Mouse (Mus musculus) 3134 (cell line): ENCODE measurements at regions not wholly inside any gene's neighbourhood (a gene's known extent, or its start where the extent isn't known, plus 50 kb on each side); places are given as distances from the start of the nearest gene placed in this dataset.

Experiments
- DNase-seq: peaks from one replicate; pipeline ENCODE4 v3.0.0-alpha.2; 2011; ENCODE audit warnings: low spot score; ENCODE audit not compliant: insufficient read length; ENCODE audit errors: extremely low read depth

DNA sequence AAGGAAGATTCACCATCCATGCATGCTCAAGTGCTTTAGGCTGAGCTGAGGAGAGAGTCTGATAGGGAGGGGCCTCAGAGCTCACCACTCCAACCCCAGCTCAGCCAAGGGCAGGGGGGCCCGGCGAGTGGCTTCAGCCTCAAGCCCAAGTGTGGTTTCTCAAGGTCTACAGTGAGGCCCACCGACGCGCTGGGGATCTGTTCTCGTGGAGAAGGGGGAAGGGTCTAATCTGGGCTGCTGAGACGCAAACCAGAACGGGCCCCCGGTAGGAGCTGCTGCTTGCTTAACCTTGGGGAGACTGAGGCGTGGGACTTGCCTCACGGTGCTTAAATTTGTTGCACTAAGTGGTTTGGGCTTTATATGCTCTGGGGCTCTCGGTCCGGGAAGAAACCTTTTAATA lies 70.9 kb downstream of the Asb1 start:
- DNase-seq = no peak

DNA sequence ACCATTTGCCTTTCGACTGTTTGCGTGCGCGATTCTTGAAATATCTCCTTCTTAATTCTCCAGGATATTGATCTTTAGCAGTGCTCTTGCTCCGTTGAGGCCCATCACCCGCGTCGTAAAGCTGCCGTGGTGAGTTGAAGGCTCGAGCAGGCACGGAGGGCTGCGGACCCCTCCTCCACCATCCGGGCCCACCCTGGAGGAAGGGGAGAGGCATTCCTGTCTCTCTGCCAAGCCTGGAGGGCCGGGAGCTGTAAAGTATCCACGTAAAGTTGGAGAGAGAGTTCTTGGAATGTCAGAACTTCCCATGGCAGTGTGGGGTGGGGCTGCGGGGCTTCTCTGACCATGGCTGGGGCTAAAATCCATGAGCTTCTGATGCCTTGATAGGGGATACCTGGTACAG lies 71.3 kb downstream of the Asb1 start:
- DNase-seq = no peak

DNA sequence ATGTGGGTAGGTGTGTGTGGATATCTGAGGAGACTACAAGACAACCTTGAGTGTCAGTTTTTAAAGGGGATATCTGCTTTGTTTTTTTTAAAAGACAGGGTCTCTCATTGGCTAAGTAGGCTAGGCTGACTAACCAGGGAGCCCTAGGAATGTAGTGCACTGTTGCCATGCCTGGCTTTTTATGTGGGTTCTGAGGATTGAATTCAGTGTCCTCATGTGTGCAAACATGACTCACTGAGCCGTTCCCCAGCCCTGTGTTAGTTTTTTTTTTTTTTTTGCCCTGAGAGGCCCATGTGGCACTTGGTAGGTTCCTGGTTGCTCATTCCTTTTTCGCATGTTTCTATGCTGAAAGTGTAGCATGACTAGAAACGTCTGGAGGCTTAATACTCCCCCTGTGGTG lies 72.6 kb downstream of the Asb1 start:
- peak; percentile 24 for DNase-seq

DNA sequence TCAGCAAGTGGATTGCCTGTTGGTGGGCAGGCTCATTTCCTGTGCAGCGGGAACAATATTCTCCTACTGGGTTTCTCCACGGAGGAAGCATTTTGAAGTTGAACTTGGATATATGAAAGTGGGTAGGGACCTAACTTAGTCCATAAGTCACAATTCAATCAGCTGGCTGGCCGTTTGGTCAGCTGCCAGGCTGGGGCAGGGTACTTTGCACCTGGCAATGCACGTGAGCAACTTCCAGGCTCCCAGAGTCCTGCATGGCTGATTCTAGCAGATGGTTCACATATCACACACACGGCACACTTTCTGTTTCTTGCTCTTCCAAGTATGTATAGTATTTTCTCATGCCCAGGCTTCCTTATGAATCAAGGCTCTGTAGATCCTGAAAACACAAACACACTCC lies 75.1 kb downstream of the Asb1 start:
- DNase-seq = no peak

DNA sequence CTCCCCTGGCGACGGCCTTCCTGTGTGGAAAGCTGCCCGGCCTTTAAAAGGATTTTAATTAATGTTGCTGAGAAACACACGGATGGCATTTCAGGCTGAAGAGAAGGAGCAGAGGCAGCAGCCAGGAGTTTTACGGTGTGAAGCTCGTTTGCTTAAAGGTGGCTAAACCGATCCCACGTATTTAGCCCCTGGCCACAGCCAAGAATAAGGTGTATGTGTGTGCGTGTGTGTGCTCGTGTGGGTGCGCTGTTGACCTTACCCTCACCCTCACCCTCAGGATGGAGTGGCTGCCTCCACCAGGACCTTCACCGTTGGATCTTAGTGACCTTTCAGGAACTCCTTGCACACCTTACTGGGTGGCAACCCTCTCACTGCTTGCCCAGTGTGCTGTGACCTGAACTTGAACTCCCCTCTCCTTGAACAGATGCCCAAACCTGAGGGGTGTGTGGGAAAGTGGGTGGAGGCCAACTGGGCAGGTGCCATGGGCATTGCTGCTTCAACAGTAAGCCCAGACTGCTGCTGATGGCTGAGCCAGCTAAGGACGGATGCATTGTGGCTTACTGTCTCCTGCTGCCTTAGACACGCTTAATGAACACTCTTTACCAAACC lies 78.3 kb downstream of the Asb1 start:
- DNase-seq = no peak

DNA sequence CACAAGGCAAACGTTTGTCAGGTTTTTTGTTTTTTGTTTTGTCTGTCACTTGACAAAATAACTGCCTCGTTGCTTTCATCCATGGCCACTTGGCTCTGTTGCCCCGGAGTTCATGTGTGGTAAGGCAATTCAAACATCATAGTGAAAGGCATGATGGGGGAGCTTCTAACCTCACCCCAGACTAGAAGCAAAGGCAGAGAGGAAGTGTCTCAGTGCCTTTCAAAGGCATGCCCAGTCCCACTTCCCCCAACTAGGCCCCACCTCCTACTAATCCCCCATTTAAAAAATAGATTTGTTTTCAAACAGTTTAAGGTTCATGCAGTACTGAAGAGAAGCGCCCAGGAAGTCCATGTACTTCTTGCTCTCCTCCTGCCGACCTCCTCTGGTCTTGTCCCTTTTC lies 80.8 kb downstream of the Asb1 start:
- DNase-seq = no peak

DNA sequence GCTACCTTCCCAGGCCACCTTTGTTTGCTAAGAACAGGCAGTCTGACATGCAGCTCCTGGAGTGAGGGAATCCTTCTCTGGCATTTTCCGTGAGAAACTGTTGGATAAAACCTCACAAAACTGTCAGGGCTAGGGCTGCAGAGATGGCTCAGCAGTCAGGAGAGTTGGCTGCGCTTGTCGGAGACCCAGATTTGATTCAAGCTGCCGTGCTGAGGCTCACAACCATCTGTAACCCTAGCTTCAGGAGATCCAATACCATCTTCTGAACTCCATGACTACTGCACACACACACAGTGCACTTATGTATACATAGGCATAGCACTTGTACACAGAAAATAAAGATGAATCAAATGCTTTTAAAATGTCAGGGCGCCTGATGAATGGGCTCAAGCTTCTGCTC lies 82.5 kb downstream of the Asb1 start:
- DNase-seq = no peak

DNA sequence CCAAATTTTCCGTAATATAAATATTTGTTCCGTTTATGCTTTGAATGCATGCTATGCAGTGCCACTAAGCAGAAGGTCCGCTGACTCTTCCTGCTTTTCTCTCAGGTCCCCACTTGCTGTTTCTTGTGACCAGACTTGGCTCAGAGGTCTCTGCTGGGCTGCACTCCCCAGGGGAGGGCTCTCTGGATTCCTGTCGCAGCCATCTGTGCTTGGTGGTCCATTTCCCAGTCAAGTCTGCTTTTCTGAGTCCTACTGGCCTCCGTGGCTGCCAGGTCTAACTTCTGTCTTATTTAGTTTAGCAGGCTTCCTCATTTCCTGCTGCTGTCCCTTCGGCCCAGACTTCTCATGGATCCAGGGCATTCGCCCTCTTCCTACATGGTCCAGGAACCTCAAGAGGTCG lies 83.7 kb downstream of the Asb1 start:
- no peak for DNase-seq

DNA sequence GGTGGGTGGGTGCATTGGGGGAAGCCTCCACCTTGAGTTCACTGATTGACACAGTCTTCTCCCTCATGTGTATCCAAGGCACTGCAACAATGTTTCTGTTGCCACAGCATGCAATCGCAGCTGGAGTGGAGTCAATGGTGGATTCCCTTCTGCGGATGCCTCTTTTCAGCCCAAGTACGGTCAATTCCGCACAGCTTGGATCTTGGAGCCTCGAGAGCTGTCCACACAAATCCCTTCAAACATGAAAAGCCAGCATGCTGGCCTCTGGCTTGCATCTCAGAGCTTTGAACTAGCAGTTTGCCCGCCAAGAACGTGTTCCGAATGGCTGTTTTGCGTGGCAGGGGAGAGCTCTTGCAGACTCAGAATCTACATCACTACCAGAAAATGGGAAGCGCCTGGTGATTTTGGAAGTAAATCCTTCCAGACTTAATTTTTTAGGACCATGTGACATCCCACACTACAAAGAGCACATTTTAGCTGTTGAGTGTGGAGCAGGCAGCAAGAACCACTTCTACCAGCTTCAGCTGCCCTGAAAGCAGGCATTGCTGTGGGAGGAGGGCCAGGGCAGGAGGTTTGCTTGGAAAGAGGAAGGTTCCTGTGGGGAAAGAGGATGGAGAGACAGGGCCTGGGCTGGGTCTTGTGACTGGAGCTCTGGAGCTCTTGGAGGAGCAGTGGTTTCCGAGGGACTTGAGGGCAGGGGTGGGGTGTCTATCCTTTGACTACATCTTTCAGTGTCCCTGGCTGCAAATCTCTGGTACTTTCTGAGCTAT lies 84.4 kb downstream of the Asb1 start:
- DNase-seq = no peak

DNA sequence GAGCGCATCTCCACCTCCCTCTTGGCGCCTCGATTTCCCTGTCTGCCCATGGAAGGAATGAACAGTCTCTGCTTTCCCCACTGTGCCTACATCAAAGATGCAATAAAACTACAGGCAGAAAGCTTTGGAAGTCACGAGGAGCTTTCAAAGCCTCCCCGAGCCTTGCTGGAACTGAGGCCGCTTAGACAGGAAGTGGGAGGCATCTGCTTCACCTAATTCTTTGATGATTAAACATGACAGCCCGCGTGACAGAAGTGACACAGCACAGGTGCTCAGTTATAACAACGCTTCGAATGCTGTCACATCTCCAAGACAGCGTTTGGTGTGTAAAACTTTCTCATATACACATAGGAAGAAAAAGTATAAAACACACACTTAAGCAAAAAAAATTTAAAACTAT lies 85.7 kb downstream of the Asb1 start:
- DNase-seq = no peak

DNA sequence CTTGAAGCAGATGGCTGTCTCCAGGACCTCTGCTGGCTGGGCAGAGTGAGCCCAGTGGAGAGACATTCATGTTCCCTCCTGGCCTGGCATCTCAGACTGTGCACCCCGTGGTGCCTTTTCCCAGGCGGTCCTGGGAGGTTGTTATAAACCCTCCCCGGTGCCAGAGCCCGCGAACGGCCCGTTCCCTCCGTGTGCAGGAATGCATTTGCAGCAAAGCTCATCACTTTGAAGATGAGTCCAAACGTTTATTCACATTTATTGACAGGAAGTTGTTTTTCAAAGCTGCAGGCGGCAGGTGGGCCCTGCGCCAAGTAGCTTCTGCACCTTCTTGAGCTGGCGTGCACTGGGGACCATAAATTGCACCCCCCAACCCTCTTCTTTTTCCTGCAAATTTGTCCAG lies 89.9 kb downstream of the Asb1 start:
- no peak for DNase-seq

DNA sequence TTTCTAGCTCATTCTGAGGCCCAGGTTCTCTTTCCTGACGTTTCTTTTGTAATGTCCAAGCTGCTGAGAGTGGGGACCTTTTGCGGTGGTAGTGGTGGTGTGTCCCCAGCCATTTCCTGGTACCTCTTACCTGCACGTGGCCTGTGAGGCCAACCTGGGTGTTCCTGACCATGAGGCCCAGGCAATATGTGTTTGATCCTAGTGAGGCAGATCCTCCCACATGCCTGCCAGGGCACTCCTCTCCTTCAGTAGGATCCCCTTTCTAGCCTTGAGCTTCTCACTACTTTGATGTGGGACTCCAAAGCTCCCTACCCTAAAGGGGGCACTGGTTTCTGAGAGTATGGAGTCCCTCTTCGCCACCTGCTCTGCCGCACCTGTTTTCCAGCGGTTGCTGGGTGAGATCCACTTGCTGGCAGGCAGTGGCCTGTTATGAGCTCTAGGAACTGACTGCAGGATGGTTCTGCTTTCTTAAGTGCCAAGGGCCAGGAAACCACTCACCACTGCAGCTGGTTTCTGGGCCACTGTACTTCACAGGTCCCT lies 90.6 kb downstream of the Asb1 start:
- no peak for DNase-seq

DNA sequence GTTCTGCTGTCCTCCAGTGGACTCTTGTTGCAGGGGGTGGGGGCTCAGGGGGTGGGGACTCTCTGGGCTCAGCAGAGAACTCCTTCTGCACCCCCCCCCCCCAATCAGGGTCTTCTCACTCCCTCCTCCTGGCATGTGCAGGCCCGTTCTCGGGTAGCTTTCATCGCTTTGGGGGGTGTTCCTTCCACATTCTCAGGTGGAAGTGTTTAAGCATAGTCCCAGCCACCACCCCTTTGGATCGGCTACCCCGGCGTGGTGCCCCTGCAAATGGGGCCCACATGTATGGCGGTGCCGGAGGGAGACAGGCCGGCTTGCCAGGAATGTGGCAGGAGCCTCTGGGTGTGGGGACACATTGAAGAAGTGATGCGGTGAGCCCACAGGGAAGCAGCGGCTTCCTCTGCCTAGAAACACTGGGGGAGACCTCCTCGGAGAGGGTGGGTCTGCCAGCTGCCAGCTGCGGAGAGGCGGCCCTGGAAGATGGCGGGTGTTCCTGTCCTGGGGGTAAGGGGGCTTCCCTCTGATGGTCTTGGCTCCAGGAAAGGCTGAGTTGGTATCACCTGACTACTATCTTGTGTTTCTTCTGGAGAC lies 92.7 kb downstream of the Asb1 start:
- no peak for DNase-seq

DNA sequence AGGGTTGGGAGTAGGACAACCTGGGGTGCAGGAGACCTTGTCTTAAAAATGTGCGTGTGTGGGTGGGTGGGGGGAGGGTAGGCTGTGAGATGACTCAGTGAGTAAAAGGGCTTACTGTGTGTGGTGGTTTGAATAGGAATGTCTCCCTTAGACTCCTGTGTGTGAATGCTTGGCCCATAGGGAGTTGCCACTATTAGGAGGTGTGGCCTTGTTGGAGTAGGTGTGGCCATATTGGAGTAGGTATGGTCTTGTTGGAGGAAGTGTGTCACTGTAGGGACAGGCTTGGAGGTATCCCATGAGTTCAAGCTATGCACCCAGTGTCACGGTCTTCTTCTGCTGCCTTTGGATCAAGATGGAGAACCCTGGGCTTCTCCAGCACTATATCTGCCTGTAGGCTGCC lies 96.2 kb downstream of the Asb1 start:
- DNase-seq = no peak

DNA sequence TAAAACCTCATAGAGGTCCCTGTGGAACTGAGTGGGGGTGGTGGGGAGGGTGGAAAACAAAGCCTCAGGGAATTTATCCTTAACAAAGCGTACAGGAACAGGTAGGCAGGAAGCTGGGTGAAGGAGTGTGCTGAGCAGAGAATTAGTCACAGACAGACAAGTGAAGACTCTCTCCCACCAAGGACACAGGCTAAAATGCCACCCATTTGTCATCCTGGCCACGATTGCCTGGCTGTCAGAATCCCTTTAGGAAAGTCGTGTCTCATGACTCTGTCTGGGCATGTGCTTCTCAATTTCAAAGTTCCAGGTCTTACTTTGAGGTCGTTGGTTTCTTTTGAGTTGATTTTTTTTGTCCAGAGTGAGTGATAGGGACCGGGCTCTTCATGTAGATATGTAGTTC lies 100.2 kb downstream of the Asb1 start:
- DNase-seq = no peak

DNA sequence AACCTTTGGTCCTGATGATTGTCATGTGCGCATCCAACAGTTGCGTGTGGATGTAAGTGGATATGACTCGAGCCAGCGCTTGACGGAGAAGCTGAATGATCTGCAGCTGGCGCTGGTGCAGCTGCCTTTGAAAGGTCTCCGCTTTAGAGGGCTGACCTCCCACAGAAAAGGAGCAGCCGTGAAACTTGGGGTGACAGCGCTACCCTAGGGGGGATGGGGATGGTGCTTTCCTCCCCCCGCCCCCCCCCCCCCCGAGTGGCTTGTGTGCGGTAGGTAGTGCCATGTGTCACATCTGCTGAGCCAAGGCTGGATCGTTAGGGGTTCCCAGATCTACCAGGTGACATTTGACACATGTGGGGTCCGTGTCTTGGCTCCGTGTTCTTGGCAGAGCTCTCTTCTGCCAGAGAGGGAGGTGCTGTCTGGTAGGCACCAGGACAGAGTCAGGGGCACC lies 118.7 kb downstream of the Asb1 start:
- DNase-seq = no peak

DNA sequence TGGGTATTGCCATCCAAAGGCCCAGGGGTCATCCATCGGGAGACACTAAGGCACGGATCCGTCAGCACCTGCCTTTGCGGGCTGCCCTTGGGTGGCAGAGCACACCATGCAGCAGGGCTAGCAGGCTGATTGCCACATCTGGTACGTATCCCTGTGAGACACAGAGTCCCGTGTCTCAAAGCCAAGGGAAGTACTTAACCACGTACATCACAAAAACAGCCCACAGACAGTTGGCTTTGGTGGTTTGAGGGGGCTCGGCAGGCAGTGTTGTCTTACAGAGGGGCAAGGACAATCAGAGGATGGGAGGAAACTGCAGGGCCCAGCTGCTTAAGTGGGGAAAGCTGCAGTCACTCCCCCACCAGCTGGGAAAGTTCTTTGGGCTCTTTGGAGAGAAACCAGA lies 119.1 kb downstream of the Asb1 start:
- DNase-seq = no peak

DNA sequence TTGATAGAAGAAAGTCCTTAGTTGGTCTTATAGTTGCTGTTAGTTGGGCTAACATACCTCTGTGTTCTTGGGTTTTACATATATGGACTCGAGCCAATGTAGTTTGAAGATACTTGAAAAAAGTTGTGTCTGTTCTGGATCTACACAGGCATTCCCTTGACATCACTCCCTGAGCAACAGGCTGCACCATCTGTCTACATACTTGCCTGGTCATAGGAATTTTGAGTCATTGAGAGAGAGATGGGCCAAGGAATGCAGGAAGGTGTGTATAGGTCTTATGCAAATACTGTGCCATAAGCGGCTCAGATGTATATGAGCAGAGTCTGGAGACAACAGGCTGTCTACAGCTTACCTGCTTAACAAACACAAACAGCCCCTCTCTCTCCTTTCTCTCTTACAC lies 122.9 kb downstream of the Asb1 start:
- no peak for DNase-seq

DNA sequence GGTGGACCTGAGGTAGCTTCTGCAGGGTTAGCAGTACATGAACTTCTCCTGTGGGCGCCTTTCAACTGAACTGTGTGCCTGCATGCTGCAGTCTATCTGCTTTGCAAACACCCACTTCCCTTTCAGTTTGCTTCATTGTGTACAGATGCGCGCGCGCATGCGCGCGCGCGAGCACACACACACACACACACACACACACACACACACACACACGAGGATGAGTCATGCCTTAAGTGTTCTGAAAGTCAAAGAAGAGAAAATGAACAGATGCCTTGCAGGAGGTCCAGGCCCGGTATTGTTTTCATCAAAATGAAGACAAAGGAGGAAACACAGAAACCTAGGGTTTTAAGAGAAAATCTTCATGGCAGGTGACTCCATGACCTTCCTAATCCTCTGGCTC lies 124.3 kb downstream of the Asb1 start:
- no peak for DNase-seq

DNA sequence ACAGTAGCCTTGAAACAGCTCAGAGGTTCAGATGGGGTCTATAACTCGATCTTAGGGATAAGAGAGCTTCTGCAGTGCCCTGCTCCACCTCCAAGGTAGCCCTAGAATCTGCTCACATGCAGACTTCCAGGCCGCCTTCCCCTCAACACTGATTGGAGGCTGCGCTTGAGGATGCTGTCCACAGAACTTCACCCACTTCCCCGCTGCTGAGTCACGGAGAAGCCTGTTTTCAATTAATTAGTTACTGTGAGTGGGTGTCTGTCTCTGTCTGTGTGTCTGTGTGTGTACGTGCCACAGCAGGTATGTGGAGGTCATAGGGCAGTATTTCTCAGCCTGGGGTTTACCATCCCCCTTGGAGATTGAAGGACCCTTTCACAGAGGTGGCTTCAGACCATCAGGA lies 128.2 kb downstream of the Asb1 start:
- DNase-seq = no peak

DNA sequence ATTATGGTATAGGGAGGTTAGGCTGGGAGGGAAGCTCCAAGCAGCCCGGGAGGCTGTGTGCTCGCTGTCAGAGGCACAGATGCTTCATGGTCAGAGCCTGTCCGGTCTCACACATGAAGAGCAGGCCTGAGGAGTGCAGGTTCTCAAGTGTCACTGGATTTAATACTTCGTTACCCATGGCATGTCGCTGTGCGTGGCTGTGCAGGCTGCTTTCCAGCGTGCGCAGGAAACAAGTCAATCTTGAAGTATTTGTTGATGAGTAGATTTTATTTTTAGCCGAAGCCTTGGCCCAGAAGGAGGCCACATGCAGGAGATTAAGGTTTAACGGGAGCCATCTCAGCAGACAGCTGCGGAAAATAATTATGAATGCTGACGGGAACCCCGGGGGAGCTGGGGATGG lies 130.3 kb upstream of the Twist2 start:
- DNase-seq = no peak

DNA sequence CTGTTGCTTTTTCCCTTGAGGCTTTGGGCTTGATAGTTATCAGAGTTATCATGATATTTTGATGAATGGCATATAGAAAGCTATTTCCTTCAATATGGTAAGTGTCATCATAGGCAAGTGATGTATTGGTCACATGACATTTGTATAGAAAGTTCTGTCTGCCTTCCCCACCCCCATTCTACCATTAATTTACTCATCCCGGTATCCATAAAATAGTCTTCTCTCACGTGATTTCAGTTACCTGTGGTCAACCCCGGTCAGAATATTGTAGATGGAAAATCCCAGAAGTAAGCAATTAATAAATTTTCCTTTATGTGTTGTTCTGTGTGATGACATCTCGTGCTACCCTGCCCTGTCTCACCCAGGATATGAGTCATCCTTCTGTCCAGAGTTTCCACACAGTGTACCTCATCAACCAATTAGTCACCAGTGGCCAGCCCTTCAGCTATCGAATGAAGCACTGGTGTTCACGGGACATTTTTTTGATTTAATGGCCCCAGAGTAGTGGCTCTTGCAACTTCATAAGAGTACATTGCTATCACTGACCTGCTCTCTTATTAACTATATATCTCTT lies 127.1 kb upstream of the Twist2 start:
- peak; percentile 59 for DNase-seq
